Mouse (Mus musculus): Measurements from ENCODE around the gene Apela.
"Not testable (repeated sequence)": the region's sequence is repeated elsewhere in the genome, so short reads cannot be mapped to it uniquely, and the experiment has no call there.

Gene Apela

DNA sequence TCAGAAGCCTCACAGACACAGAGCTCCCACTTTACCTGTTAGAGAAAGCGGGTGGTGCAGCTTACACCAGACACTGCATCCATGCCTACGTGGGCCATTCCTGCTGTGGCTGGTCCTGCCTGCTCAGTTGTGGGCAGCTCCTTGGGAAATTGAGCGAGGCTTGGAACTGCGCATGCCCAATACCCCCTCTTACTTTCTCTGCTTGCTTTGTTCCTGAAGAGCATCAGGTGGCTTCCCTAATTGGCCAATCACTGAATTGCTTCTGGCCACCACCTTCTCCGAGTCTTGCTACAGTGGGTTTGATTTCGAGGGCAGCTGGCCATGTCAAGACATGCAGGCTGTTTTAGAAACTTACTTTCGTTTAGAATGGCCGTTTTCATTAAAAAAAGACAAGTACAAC lies 18.7 kb downstream of the Apela start, which contains the start of the genes Trim61 and Trim60:
TSS of gene Trim61 (minus strand) at position 101 of the 400 bp plus-strand sequence.
TSS of gene Trim60 (minus strand) at position 162 of the 400 bp plus-strand sequence.
- no peak for DNase-seq

DNA sequence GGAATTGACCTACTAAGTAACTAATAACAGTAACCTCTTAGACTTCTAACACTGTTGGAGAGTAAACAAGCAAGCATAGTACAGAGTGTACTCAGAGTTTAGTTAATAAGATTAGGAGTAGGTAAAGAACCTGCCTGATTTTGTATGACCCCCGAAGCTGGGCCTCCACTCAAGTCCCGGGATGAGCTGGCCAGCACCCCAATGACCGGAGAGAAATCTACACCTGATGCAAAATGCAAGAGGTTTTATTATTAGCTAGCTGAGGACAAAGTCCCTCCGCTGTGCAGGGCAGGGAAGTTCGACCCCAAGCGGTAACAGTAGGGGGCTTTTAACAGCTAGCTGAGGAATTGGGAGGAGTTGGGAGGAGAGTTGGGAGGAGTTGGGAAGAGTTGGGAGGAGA lies 29.5 kb downstream of the Apela start:
- not testable (repeated sequence) for DNase-seq

DNA sequence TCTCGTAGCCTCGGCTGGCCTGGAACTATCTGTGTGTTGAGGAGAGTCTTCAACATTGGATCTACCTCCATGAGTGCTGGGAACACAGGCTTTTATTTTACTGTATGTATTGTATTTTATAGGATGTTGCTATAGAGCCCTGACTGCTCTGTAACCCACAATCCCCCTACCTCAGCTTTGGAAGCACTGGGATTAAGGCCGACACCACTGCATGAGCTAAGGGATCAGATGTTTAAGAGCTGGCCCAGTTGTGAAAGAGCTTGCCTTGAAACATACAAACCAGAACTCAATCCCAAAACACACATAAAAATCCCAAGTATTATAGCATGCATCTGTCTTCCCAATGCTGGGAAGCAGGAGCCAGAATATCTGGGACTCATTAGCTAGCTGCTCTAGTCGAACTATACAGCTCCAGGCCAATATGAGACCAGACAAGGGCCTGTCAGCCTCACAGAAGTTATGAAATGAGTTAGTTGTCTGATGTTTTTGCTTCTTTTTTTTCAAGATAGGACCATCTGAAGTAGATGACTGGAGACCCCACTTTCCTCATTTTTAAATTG lies 38.2 kb downstream of the Apela start:
- DNase-seq, result no peak

- DNase-seq, result no peak
These were observed 49.4 kb downstream of the Apela start, which contains the start of gene Trim75 for GRCm38 (mm10) chr8:64987731-64988130. Trim75 (minus strand) TSS chr8:64987831.

DNA sequence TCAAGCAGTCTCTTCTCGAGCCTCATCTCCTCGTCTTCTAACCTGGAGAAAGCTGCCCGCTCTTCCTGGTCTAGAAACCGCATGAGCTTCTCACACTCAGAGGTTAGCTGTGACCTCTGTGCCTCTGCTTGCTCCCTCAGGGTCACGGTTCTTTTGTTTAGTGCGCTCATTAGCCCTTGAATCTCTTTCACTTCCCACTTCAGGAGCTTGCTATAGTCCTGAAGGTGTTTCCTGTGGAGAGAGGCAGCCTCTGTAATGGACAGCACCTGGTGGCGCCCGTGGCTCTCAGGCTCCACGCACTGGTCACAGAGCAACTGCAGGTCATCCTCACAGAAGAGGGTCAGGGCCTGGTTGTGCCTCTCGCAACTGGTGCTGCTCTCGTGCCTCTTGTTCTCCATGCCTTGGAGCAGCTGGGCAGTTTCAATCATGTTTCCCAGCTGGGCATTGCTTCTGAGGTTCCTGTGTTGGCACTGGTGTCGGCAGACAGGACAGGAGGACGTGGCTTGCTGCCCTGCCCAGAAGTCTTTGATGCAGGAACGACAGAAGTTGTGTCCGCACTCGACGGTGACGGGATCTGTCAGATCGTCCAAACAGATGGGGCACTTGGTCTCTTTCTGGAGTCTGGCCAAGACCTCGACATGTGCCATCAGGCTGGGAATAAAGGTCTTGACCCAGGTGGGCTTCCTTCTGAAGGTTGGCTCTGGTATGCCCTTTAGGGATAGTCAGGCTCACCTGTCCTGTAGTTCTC lies 53.8 kb downstream of the Apela start:
- no peak for DNase-seq
